Mouse (Mus musculus) stomach, adult 2 months (tissue): ENCODE measurements around the gene Lage3. TPM values are rescaled to one million over a fixed set of nuclear protein-coding genes. Genes with fewer than 3 reads are reported as not detected.

Experiments
- polyA plus RNA-seq: library from polyadenylated mRNA; depleted of rRNA; stranded (reverse); fragments of >200 nt; gene quantifications from 2 replicates; pipeline ENCODE4 v1.2.3, GENCODE M21; 2012; rRNA removed

Lage3 gene
- polyA plus RNA-seq, result 15.4 and 21.1 TPM in 2 replicates

GRCm38 (mm10) chrX:74353467-74353770 lies at the start of gene Lage3:
TSS of gene Lage3 (minus strand) at chrX:74353618.

DNA sequence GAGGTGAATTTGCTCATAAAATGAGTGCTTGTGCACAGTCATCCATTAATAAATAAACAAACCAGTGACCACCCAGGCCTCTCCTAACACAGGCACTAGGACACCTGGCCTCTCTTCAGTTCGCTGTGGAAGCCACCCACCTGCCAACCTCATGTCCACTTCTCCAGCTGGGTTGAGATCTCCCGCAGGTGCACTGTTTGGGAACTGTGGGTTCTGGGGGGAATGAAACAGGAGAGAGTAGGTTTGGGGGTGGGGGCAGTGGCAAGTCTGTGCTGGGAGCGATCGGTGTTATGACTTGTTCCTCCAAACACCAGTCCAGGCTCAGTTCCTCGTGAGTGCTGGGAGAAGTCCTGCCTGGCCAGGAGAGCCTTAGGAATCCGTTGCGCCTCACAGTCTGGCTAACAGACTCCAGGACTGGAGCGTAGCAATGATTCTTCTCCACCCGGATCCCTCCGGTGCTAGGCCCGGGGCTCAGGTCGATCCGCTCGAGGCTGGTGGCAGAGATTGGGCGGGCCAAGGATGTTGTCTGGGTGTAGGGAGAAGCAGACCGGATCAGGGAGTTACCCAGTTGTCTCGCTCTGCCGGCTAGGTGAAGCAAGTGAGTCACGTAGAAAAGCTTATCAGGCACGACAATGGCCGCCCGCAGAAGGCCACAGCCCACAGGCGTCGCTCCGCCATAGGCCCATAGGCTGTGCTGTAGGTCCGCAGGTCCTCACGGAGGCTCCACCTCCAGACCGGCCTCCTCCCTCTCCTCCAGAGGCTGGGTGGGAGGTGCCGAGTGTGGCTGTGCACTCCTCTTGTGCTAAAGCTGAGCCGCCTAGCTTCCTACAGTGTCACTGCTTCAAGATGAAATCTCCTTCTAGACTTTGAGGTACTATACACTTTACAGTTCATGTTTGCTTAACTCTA lies 39.4 kb upstream of the Lage3 start, which contains the start of the genes Fam3a and Ikbkg:
Gene Fam3a, minus strand, starts transcription at position 738 of the 909 bp plus-strand sequence.
Gene Ikbkg, plus strand, starts transcription at position 756 of the 909 bp plus-strand sequence.

GRCm38 (mm10) chrX:74372888-74373549 lies 19.6 kb upstream of the Lage3 start, which contains the start of the genes Ubl4a and Slc10a3:
TSS of gene Ubl4a (minus strand) at chrX:74373218.
TSS of gene Slc10a3 (minus strand) at chrX:74373349.

DNA sequence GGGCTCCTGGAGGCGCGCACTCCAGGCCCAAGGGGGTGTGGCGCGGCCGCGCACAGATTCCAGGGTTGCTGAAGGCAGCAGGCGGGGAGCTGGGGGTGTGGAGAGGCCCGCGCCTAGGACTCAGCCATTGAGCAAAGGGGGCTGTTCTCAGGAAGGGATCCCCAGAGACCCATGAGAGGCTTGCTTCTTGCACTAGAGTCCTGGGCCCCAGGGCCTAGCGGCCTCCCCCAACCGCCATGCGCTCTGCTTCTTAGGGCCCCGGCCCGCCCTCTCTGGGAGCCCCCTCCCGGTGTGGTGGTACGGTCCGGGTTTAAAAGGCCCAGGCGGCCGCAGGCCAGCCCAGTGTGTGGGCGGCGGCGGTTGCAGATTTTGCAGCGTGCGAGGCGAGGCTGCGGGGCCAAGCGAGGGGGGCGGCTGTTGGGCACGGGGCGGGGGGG lies 24.7 kb downstream of the Lage3 start, which contains the start of gene Plxna3:
Gene Plxna3, plus strand, starts transcription at position 342 of the 437 bp plus-strand sequence.

GRCm38 (mm10) chrX:74312540-74313464 lies 40.6 kb downstream of the Lage3 start, which contains the start of gene Fam50a:
TSS of gene Fam50a (plus strand) at chrX:74313033.

GRCm38 (mm10) chrX:74304867-74305700 lies 48.3 kb downstream of the Lage3 start, which contains the start of gene Gdi1:
TSS of gene Gdi1 (plus strand) at chrX:74304998.

Other genes starting within 250 kb of the Lage3 start
- not detected in 2 replicates for gene Opn1mw, start 226.2 kb downstream of the Lage3 start, polyA plus RNA-seq
- gene Mecp2, start 218.3 kb downstream of the Lage3 start, polyA plus RNA-seq, result 1.00 and 1.5 TPM in 2 replicates
- gene Tex28, start 185.8 kb downstream of the Lage3 start, polyA plus RNA-seq, result not detected in 2 replicates
- gene Tktl1, start 176.4 kb downstream of the Lage3 start, polyA plus RNA-seq, result 0.03 TPM in 1 of 2 replicates, not detected in the other
- gene Flna, start 103.8 kb downstream of the Lage3 start, polyA plus RNA-seq, result 724 and 737 TPM in 2 replicates
- gene Emd, start 98.9 kb downstream of the Lage3 start, polyA plus RNA-seq, result 38.6 and 54.4 TPM in 2 replicates
- gene Rpl10, start 82.8 kb downstream of the Lage3 start, polyA plus RNA-seq, result 552 and 637 TPM in 2 replicates
- gene Taz, start 71.7 kb downstream of the Lage3 start, polyA plus RNA-seq, result 36.1 and 42.6 TPM in 2 replicates
- gene Dnase1l1, start 71.3 kb downstream of the Lage3 start, polyA plus RNA-seq, result 10.1 and 10.4 TPM in 2 replicates
- 122 and 133 TPM in 2 replicates for gene Atp6ap1, start 56.5 kb downstream of the Lage3 start, polyA plus RNA-seq
- gene Gdi1, start 48.6 kb downstream of the Lage3 start, polyA plus RNA-seq, result 44.9 and 65.9 TPM in 2 replicates
- 5.9 and 12.8 TPM in 2 replicates for gene Fam50a, start 40.6 kb downstream of the Lage3 start, polyA plus RNA-seq
- gene Plxna3, start 24.6 kb downstream of the Lage3 start, polyA plus RNA-seq, result 8.6 and 14.7 TPM in 2 replicates
- 19.6 and 20.0 TPM in 2 replicates for gene Ubl4a, start 19.6 kb upstream of the Lage3 start, polyA plus RNA-seq
- 8.9 and 12.9 TPM in 2 replicates for gene Slc10a3, start 19.7 kb upstream of the Lage3 start, polyA plus RNA-seq
- gene Fam3a, start 39.7 kb upstream of the Lage3 start, polyA plus RNA-seq, result 17.4 and 18.0 TPM in 2 replicates
- 3.4 and 5.9 TPM in 2 replicates for gene Ikbkg, start 39.7 kb upstream of the Lage3 start, polyA plus RNA-seq
- 20.4 and 29.5 TPM in 2 replicates for gene G6pdx, start 75.6 kb upstream of the Lage3 start, polyA plus RNA-seq
- gene Gm6880, start 127.8 kb upstream of the Lage3 start, polyA plus RNA-seq, result not detected in 2 replicates
- gene Olfr1326-ps1, start 221.3 kb upstream of the Lage3 start, polyA plus RNA-seq, result not detected in 2 replicates
- gene Olfr1325, start 239.1 kb upstream of the Lage3 start, polyA plus RNA-seq, result not detected in 2 replicates